Comparison of ENCODE assay signal across 8 mouse cellular contexts in genomic region chr17:23790269-23791078, GRCm38 (mm10). TPM values are rescaled to one million over a fixed set of nuclear protein-coding genes. Genes with fewer than 3 reads are reported as not detected.
DNase-seq lines count a peak whose midpoint lies in the region; ATAC-seq lines count a peak whose summit lies in the region.

Gene Srrm2, plus strand, starts transcription at chr17:23790532.

- WGBS in hindbrain, embryonic 11.5 days: 2% methylated on average over 29 of the region's 29 CpGs
- 2% methylated on average over 29 of the region's 29 CpGs for WGBS in lung, embryonic 15.5 days

- peak within 1 kb of the TSS; percentile 73 for H3K4me2 ChIP-seq in hindbrain, embryonic 11.5 days (replicated peaks; ENCODE audit: low read depth, low read length)
- H3K4me2 ChIP-seq in lung, embryonic 15.5 days: peak within 1 kb of the TSS; percentile 81

- H3K4me1 ChIP-seq in hindbrain, embryonic 11.5 days (replicated peaks; ENCODE audit: control insufficient read depth, insufficient read depth, low read length): 0 out of 2 replicates have a peak, but pooled peaks cover 2% of the 10 kb centered on the region
- peaks cover 24% of the 10 kb centered on the region for H3K4me1 ChIP-seq in lung, embryonic 15.5 days

- H3K27me3 ChIP-seq in hindbrain, embryonic 11.5 days (ENCODE audit: control insufficient read depth, insufficient read depth, low read length): no peaks in the 10 kb centered on the region
- H3K27me3 ChIP-seq in lung, embryonic 15.5 days: no peaks in the 10 kb centered on the region

- no peaks in the 10 kb centered on the region for H3K36me3 ChIP-seq in hindbrain, embryonic 11.5 days (ENCODE audit: control insufficient read depth, insufficient read depth, low read length)
- no peaks in the 10 kb centered on the region for H3K36me3 ChIP-seq in lung, embryonic 15.5 days

- H3K9ac ChIP-seq in hindbrain, embryonic 11.5 days (ENCODE audit: low read depth, low read length): peak within 1 kb of the TSS; percentile 79
- peak within 1 kb of the TSS; percentile 58 for H3K9ac ChIP-seq in lung, embryonic 15.5 days

- no peaks in the 10 kb centered on the region for H3K9me3 ChIP-seq in hindbrain, embryonic 11.5 days (ENCODE audit: control insufficient read depth, low read length)
- no peaks in the 10 kb centered on the region for H3K9me3 ChIP-seq in lung, embryonic 15.5 days

- peak within 1 kb of the TSS; percentile 36 for H3K4me3 ChIP-seq in hindbrain, embryonic 11.5 days (ENCODE audit: low read depth, low read length)
- H3K4me3 ChIP-seq in lung, embryonic 15.5 days: peak within 1 kb of the TSS; percentile 48

- DNase-seq in R1 (ENCODE audit: low read depth, low spot score): peak; percentile 17
- DNase-seq in cerebellum, postnatal 36 days: peak; percentile 59 to 63
- peak; percentile 49 to 54 for DNase-seq in frontal cortex, postnatal 36 days (ENCODE audit: low spot score in 2 of 2)
- peak; percentile 80 for DNase-seq in hindbrain, embryonic 11.5 days (ENCODE audit: low spot score)
- DNase-seq in layer of hippocampus, postnatal 10 days (ENCODE audit: low spot score in 2 of 2): peak; percentile 48 to 63
- DNase-seq in thymus, postnatal 4 days: peak; percentile 69

- ATAC-seq in hindbrain, embryonic 11.5 days (ENCODE audit: low FRiP score): peak; percentile 73
- peak; percentile 68; the same call in 1 of the 2 replicates for ATAC-seq in lung, embryonic 15.5 days (ENCODE audit: borderline replicate concordance, extremely low read depth, low FRiP score, low TSS enrichment)
- ATAC-seq in neutrophil, adult 5-6 weeks (ENCODE audit: extremely low read depth, insufficient number of reproducible peaks, low FRiP score, poor library complexity, severe bottlenecking): peak; percentile 47; the same call in 1 of the 2 replicates

- peak within 1 kb of the TSS; percentile 84 for H3K27ac ChIP-seq in hindbrain, embryonic 11.5 days (ENCODE audit: low read depth, low read length)
- peak within 1 kb of the TSS; percentile 81 for H3K27ac ChIP-seq in lung, embryonic 15.5 days

RNA-seq across cellular contexts. Expression of gene Srrm2, which starts in this region (rescaled TPM):
- 427 and 573 TPM in 2 replicates for polyA plus RNA-seq in hindbrain, embryonic 11.5 days (2014; fragmentation: Nextera tagmentation; extraction: Ambion mirVana)
- total RNA-seq in layer of hippocampus, postnatal 10 days (2021): 100 to 1,000 TPM; 516 to 611 TPM
- 416 and 431 TPM in 2 replicates for polyA plus RNA-seq in lung, embryonic 15.5 days (2015; fragmentation: Nextera tagmentation; extraction: Ambion mirVana)
- 281 and 303 TPM in 2 replicates for total RNA-seq in neutrophil, adult 5-6 weeks (2017)

Comparison
In these comparisons a context has a peak if more than half of its experiments do, and no peak if none do; other contexts are left out.
1. Peak in every context shown above with its lines: DNase-seq, ATAC-seq, H3K4me3 ChIP-seq and H3K27ac ChIP-seq.
2. DNase-seq: peak in every context shown above with its lines; median percentile 80 in hindbrain, embryonic 11.5 days; 69 in thymus, postnatal 4 days; 61 in cerebellum, postnatal 36 days; 56 in layer of hippocampus, postnatal 10 days; 52 in frontal cortex, postnatal 36 days; 17 in R1.